Mouse (Mus musculus) E14TG2a.4 (cell line): Measurements from ENCODE around the gene Ccdc97.
"Not testable (repeated sequence)": the region's sequence is repeated elsewhere in the genome, so short reads cannot be mapped to it uniquely, and the experiment has no call there.

ENCODE experiments used
- CTCF ChIP-seq: conservative IDR thresholded peaks from 2 replicates; pipeline ENCODE4 v1.5.1; 2014; ENCODE audit warnings: low read length
- POU5F1 ChIP-seq: IDR thresholded peaks from 2 replicates; pipeline ENCODE4 v1.6.1; 2014; ENCODE audit warnings: low read length, borderline replicate concordance

DNA sequence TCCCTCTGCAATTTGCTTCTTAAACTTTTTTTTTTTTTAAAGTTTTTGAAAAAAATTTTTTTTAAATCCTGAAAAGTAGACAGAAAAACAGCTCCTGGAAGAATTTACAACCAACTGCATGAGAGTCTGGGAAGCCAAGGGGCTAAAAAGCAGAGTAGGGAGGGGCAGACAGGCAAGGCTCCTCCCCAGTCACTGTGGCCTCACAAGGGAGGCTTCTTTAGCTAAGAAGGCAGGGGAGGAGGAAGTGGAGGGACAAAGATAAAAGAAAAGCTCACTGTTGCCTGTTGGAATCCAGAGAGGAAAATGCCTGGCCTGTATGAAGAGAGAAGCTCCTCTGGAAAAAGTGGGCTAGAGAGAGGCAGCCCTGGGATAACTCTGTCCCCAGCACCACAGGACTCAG is 2.9 kb upstream of the Ccdc97 start:
- not testable (repeated sequence) for TF ChIP-seq CTCF, POU5F1
